Mouse (Mus musculus): ENCODE measurements around the gene Kcnj16. TPM values are rescaled to one million over a fixed set of nuclear protein-coding genes. Genes with fewer than 3 reads are reported as not detected.

Kcnj16 gene
- 10 to 100 TPM; 14.8 to 17.2 TPM for total RNA-seq (2023)

GRCm38 (mm10) chr11:110967762-110968135 is at the start of gene Kcnj16:
Gene Kcnj16, plus strand, starts transcription at chr11:110968033.

GRCm38 (mm10) chr11:111065635-111066298 is 97.9 kb downstream of the Kcnj16 start, which contains the start of gene Kcnj2:
Gene Kcnj2, plus strand, starts transcription at chr11:111066164.

Other genes with a start within 250 kb of the Kcnj16 start
- gene Kcnj2, start 98.1 kb downstream of the Kcnj16 start, total RNA-seq (2023) = under 1 TPM; 0.18 to 0.23 TPM